Comparison of ENCODE assay signal across 14 mouse cellular contexts in genomic region chr6:49146461-49146860, GRCm38 (mm10).
"Had no signal": no experiment of that assay in that cellular context is flagged by ENCODE, and none has a peak within 500 bp of the region (broad histone marks: within the 10 kb centered on the region; RNA-seq: fewer than 3 reads in every experiment).

No protein-coding gene starts in this region.

- H3K9ac ChIP-seq: limb, embryonic 15.5 days; liver, embryonic 12.5 days; lung, embryonic 14.5 days; neural tube, embryonic 15.5 days had no signal

- DNase-seq: kidney, postnatal 25 days; layer of hippocampus, adult 9-11 months; layer of hippocampus, postnatal 36 days; lung, embryonic 14.5 days; lung, postnatal 10 days; lung, postnatal 4 days; midbrain, embryonic 14.5 days; spleen, adult 18-20 months; thymus, postnatal 36 days had no signal

- H3K27me3 ChIP-seq: limb, embryonic 15.5 days; liver, embryonic 12.5 days; neural tube, embryonic 15.5 days had no signal

- H3K27ac ChIP-seq: limb, embryonic 15.5 days; liver, embryonic 12.5 days; midbrain, embryonic 10.5 days; neural tube, embryonic 15.5 days had no signal

- H3K9me3 ChIP-seq: limb, embryonic 15.5 days; liver, embryonic 12.5 days; midbrain, embryonic 10.5 days; neural tube, embryonic 15.5 days had no signal

- ATAC-seq: liver, embryonic 12.5 days had no signal

- H3K36me3 ChIP-seq: limb, embryonic 15.5 days; neural tube, embryonic 15.5 days had no signal

- H3K4me3 ChIP-seq: limb, embryonic 15.5 days; liver, embryonic 12.5 days; midbrain, embryonic 10.5 days; myocyte; neural tube, embryonic 15.5 days had no signal

- H3K4me2 ChIP-seq: limb, embryonic 15.5 days; liver, embryonic 12.5 days; lung, embryonic 14.5 days; neural tube, embryonic 15.5 days had no signal
